20 mouse cellular contexts compared by ENCODE assay signal in the genomic region with DNA sequence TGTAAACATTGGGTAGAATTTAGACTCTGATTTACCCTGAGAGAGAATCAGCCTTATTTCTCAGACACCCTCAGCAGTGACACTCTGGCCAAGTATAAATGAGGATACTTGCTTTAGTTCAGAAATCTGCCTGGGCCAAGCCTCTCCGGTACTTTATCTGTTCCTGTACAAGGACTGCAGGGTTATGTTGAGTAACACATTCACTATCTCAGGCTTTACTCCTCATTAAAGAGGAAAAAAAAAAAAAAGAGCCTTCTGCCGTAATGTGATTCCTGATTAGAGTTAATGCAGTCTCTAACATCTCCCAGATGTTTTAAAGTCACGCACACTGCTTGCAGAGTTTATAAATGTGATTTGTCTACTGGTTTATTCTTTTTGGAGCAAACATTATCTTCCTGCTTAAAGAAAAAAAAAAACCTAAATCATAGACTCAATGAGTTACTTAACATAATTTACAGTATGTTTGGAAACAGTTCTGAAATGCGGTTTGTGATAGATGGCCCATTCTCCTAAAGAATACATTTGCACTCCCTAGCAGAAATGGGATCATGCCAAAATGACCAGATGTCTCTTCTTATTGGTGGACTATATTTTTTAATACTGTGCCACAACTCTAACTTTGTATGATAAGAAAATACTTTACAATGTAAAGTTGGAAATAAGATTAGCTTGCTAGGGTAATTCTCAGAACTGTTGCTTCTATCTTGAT. TPM values are rescaled to one million over a fixed set of nuclear protein-coding genes. Genes with fewer than 3 reads are reported as not detected.
DNase-seq lines count a peak whose midpoint lies in the region; ATAC-seq lines count a peak whose summit lies in the region.
"Had no signal": no experiment of that assay in that cellular context is flagged by ENCODE, and none has a peak within 500 bp of the region (broad histone marks: within the 10 kb centered on the region; RNA-seq: fewer than 3 reads in every experiment).

No protein-coding gene starts in this region.

- H3K4me3 ChIP-seq in heart, embryonic 13.5 days, result no peak overlapping the region
- H3K4me3 ChIP-seq in midbrain, embryonic 11.5 days (ENCODE audit: low read depth, low read length), result no peak overlapping the region
- no peak overlapping the region for H3K4me3 ChIP-seq in midbrain, embryonic 13.5 days (replicated peaks)
- H3K4me3 ChIP-seq: hindbrain, embryonic 12.5 days; limb, embryonic 12.5 days; liver, embryonic 15.5 days; midbrain, embryonic 12.5 days; neural tube, embryonic 12.5 days had no signal

- H3K36me3 ChIP-seq in heart, embryonic 13.5 days, result no peaks in the 10 kb centered on the region
- no peaks in the 10 kb centered on the region for H3K36me3 ChIP-seq in midbrain, embryonic 11.5 days (ENCODE audit: control insufficient read depth, insufficient read depth, low read length)
- H3K36me3 ChIP-seq in midbrain, embryonic 13.5 days, result no peaks in the 10 kb centered on the region
- H3K36me3 ChIP-seq: hindbrain, embryonic 12.5 days; limb, embryonic 12.5 days; liver, embryonic 15.5 days; midbrain, embryonic 12.5 days; neural tube, embryonic 12.5 days had no signal

- DNase-seq in heart, adult 8-10 months (ENCODE audit: low spot score), result no peak
- DNase-seq in kidney, postnatal 14 days, result peak; percentile 14
- no peak for DNase-seq in kidney, postnatal 25 days
- peak; percentile 39 for DNase-seq in midbrain, embryonic 11.5 days (ENCODE audit: low spot score, missing footprints)
- DNase-seq in gastrocnemius, postnatal 25 days, result no peak
- DNase-seq: adrenal gland, postnatal 36 days; cerebellum, adult 11-12 months; cerebellum, postnatal 14 days; heart, adult 18-20 months; right cerebral cortex, adult 18-20 months; thymus, postnatal 36 days had no signal

- 25% methylated on average over 4 of the region's 4 CpGs for WGBS in heart, embryonic 13.5 days
- 80% methylated on average over 4 of the region's 4 CpGs for WGBS in midbrain, embryonic 11.5 days
- WGBS in midbrain, embryonic 13.5 days, result 91% methylated on average over 4 of the region's 4 CpGs

- H3K27ac ChIP-seq in heart, embryonic 13.5 days (replicated peaks), result peak overlapping the region; percentile 66; the same call in 1 of the 2 replicates
- H3K27ac ChIP-seq in midbrain, embryonic 11.5 days (ENCODE audit: low read depth, low read length), result no peak overlapping the region
- H3K27ac ChIP-seq in midbrain, embryonic 13.5 days, result no peak overlapping the region
- H3K27ac ChIP-seq: hindbrain, embryonic 12.5 days; limb, embryonic 12.5 days; liver, embryonic 15.5 days; midbrain, embryonic 12.5 days; neural tube, embryonic 12.5 days had no signal

- H3K4me2 ChIP-seq in heart, embryonic 13.5 days, result peak overlapping the region; percentile 14; the same call in 1 of the 2 replicates
- no peak overlapping the region for H3K4me2 ChIP-seq in midbrain, embryonic 11.5 days
- H3K4me2 ChIP-seq in midbrain, embryonic 13.5 days (replicated peaks), result no peak overlapping the region
- H3K4me2 ChIP-seq: hindbrain, embryonic 12.5 days; limb, embryonic 12.5 days; liver, embryonic 15.5 days; midbrain, embryonic 12.5 days; neural tube, embryonic 12.5 days had no signal

- no peaks in the 10 kb centered on the region for H3K9me3 ChIP-seq in heart, embryonic 13.5 days
- H3K9me3 ChIP-seq in midbrain, embryonic 11.5 days (ENCODE audit: control insufficient read depth, low read length), result no peaks in the 10 kb centered on the region
- no peaks in the 10 kb centered on the region for H3K9me3 ChIP-seq in midbrain, embryonic 13.5 days
- H3K9me3 ChIP-seq: hindbrain, embryonic 12.5 days; limb, embryonic 12.5 days; liver, embryonic 15.5 days; midbrain, embryonic 12.5 days; neural tube, embryonic 12.5 days had no signal

- no peak for ATAC-seq in heart, embryonic 13.5 days (ENCODE audit: extremely low read depth, insufficient number of reproducible peaks, low FRiP score, low TSS enrichment)
- ATAC-seq in midbrain, embryonic 11.5 days (ENCODE audit: low FRiP score), result no peak
- ATAC-seq in midbrain, embryonic 13.5 days, result no peak
- ATAC-seq in granulocyte monocyte progenitor cell, adult 5-6 weeks (replicated peaks; ENCODE audit: poor library complexity, severe bottlenecking), result no peak

- no peak overlapping the region for H3K9ac ChIP-seq in heart, embryonic 13.5 days
- H3K9ac ChIP-seq in midbrain, embryonic 11.5 days (ENCODE audit: low read length), result no peak overlapping the region
- no peak overlapping the region for H3K9ac ChIP-seq in midbrain, embryonic 13.5 days (replicated peaks)
- H3K9ac ChIP-seq: hindbrain, embryonic 12.5 days; limb, embryonic 12.5 days; liver, embryonic 15.5 days; midbrain, embryonic 12.5 days; neural tube, embryonic 12.5 days had no signal

- H3K4me1 ChIP-seq in heart, embryonic 13.5 days, result peaks cover 18% of the 10 kb centered on the region; the same call in 1 of the 2 replicates
- no peaks in the 10 kb centered on the region for H3K4me1 ChIP-seq in midbrain, embryonic 11.5 days (ENCODE audit: control insufficient read depth, insufficient read depth, low read length)
- H3K4me1 ChIP-seq in midbrain, embryonic 13.5 days (replicated peaks), result 0 out of 2 replicates have a peak, but pooled peaks cover 3% of the 10 kb centered on the region
- H3K4me1 ChIP-seq: hindbrain, embryonic 12.5 days; liver, embryonic 15.5 days; neural tube, embryonic 12.5 days had no signal

- no peaks in the 10 kb centered on the region for H3K27me3 ChIP-seq in heart, embryonic 13.5 days (replicated peaks)
- H3K27me3 ChIP-seq in midbrain, embryonic 11.5 days (ENCODE audit: control insufficient read depth, insufficient read depth, low read length), result no peaks in the 10 kb centered on the region
- peaks cover 5% of the 10 kb centered on the region; the same call in 1 of the 2 replicates for H3K27me3 ChIP-seq in midbrain, embryonic 13.5 days
- H3K27me3 ChIP-seq: CH12.LX; hindbrain, embryonic 12.5 days; limb, embryonic 12.5 days; liver, embryonic 15.5 days; neural tube, embryonic 12.5 days had no signal

RNA-seq across cellular contexts. Expression of a gene that starts 33.5 kb away (rescaled TPM):
- 3.2 and 4.8 TPM in 2 replicates for polyA plus RNA-seq in heart, embryonic 13.5 days (2015; fragmentation: Nextera tagmentation; extraction: Ambion mirVana)
- total RNA-seq in heart, adult 8-10 months (2022), result under 1 TPM; 0.29 to 0.72 (median 0.35) TPM
- polyA plus RNA-seq in midbrain, embryonic 11.5 days (2014; fragmentation: Nextera tagmentation; extraction: Ambion mirVana), result 8.2 and 8.9 TPM in 2 replicates
- polyA plus RNA-seq in midbrain, embryonic 13.5 days (2015; fragmentation: Nextera tagmentation; extraction: Ambion mirVana), result 9.9 and 11.2 TPM in 2 replicates
- not detected for total RNA-seq in gastrocnemius, postnatal 25 days (2021)
- total RNA-seq in granulocyte monocyte progenitor cell, adult 5-6 weeks (2014; fragmentation: Nextera tagmentation), result not detected in 2 replicates
- total RNA-seq in granulocyte monocyte progenitor cell, adult 5-6 weeks (2017), result 0.04 TPM in 1 of 2 replicates, not detected in the other
- total RNA-seq: CH12.LX had no signal

Comparison
In these comparisons a context has a peak if more than half of its experiments do, and no peak if none do; other contexts are left out.
1. DNase-seq: peak in kidney, postnatal 14 days (single experiment) and midbrain, embryonic 11.5 days (single experiment); none in heart, adult 8-10 months (single experiment), kidney, postnatal 25 days (0 of 2) and gastrocnemius, postnatal 25 days (single experiment).